Mouse (Mus musculus) small intestine, adult 2 months (tissue): ENCODE measurements around the gene Gm20489.

ENCODE experiments used
- CTCF ChIP-seq: fragments of 200-500 bp; IDR thresholded peaks from 2 replicates; pipeline ENCODE4 v1.5.1; 2012; ENCODE audit warnings: low read depth, mild to moderate bottlenecking, control low read depth, inconsistent platforms, low read length, moderate library complexity, mixed read lengths; ENCODE audit not compliant: insufficient replicate concordance, insufficient read length; ENCODE audit errors: extremely low read depth
- POLR2A ChIP-seq: fragments of 200-500 bp; IDR thresholded peaks from 2 replicates; pipeline ENCODE4 v1.6.1; 2012; ENCODE audit warnings: low read depth, mild to moderate bottlenecking, control low read depth, inconsistent platforms, low read length, moderate library complexity

DNA sequence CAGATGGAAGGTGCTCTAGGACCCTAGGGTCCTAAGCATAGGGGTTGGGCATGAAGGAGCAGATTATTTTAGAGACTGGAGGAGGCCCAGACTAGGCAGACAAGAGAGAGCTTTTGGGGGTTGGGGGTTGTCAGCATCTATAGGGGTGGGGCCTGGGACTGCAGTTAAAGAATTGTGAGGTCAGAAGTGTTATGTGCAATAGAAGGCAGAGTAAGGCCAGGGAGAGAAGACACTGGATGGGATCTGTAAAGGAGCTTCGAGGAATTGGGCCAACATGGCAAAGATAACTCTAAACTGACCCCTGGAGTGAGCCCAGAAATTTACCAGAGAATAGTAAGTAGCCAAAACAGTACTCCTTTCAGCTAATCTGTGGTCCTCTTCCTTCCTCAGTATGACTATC lies 4.9 kb downstream of the Gm20489 start, which contains the start of gene Gm614:
- TF ChIP-seq POLR2A (no peak), CTCF (no peak)
